In genomic region chr5:88586407-88587174, GRCm38 (mm10) we compare ENCODE assay signal across 7 mouse cellular contexts. TPM values are rescaled to one million over a fixed set of nuclear protein-coding genes. Genes with fewer than 3 reads are reported as not detected.
DNase-seq lines count a peak whose midpoint lies in the region; ATAC-seq and TF ChIP-seq lines count a peak whose summit lies in the region.

No protein-coding gene starts in this region.

- H3K27ac ChIP-seq in intestine, postnatal 0 days (ENCODE audit: low read depth, low read length) = peak overlapping the region; percentile 41; the same call in 1 of the 2 replicates
- H3K27ac ChIP-seq in midbrain, embryonic 13.5 days = peak overlapping the region; percentile 54

- no peaks in the 10 kb centered on the region; the same call in 1 of the 2 replicates for H3K36me3 ChIP-seq in intestine, postnatal 0 days (ENCODE audit: control insufficient read depth, insufficient read depth)
- H3K36me3 ChIP-seq in midbrain, embryonic 13.5 days = peaks cover 15% of the 10 kb centered on the region

- WGBS in intestine, postnatal 0 days = 71% methylated on average over 7 of the region's 7 CpGs
- 63% methylated on average over 7 of the region's 7 CpGs for WGBS in midbrain, embryonic 13.5 days

- H3K9ac ChIP-seq in intestine, postnatal 0 days (ENCODE audit: low read depth, low read length) = no peak overlapping the region
- peak overlapping the region; percentile 79 for H3K9ac ChIP-seq in midbrain, embryonic 13.5 days (replicated peaks)

- H3K27me3 ChIP-seq in intestine, postnatal 0 days (replicated peaks; ENCODE audit: control insufficient read depth, insufficient read depth, low read length) = no peaks in the 10 kb centered on the region
- no peaks in the 10 kb centered on the region for H3K27me3 ChIP-seq in midbrain, embryonic 13.5 days

- H3K4me3 ChIP-seq in intestine, postnatal 0 days (ENCODE audit: low read depth, low read length) = no peak overlapping the region
- peak overlapping the region; percentile 70 for H3K4me3 ChIP-seq in midbrain, embryonic 13.5 days (replicated peaks)

- peak; percentile 20 for DNase-seq in right cerebral cortex, adult 18-20 months
- DNase-seq in right cerebral cortex, adult 2 months (ENCODE audit: low spot score in 2 of 2) = no peak
- DNase-seq in gastrocnemius, adult 18-20 months (ENCODE audit: low spot score) = no peak

- H3K4me2 ChIP-seq in intestine, postnatal 0 days (replicated peaks; ENCODE audit: low read depth) = no peak overlapping the region
- H3K4me2 ChIP-seq in midbrain, embryonic 13.5 days (replicated peaks) = peak overlapping the region; percentile 75

- H3K4me1 ChIP-seq in intestine, postnatal 0 days (replicated peaks; ENCODE audit: control insufficient read depth, insufficient read depth, low read length) = 0 out of 2 replicates have a peak, but pooled peaks cover 7% of the 10 kb centered on the region
- peaks cover 56% of the 10 kb centered on the region for H3K4me1 ChIP-seq in midbrain, embryonic 13.5 days (replicated peaks)

- TF ChIP-seq CTCF in intestine, postnatal 0 days (IDR thresholded peaks at IDR 0.05; ENCODE audit: low read depth) = no peak

- peak; percentile 5; the same call in 1 of the 2 replicates for ATAC-seq in erythroid progenitor cell, adult 5-6 weeks (replicated peaks; ENCODE audit: low FRiP score, poor library complexity, severe bottlenecking)
- ATAC-seq in intestine, postnatal 0 days = no peak
- no peak for ATAC-seq in midbrain, embryonic 13.5 days
- ATAC-seq in erythroblast, adult 5-6 weeks (replicated peaks; ENCODE audit: low FRiP score, poor library complexity, severe bottlenecking) = no peak

- no peaks in the 10 kb centered on the region for H3K9me3 ChIP-seq in intestine, postnatal 0 days (ENCODE audit: control insufficient read depth)
- H3K9me3 ChIP-seq in midbrain, embryonic 13.5 days = no peaks in the 10 kb centered on the region

RNA-seq across cellular contexts. Expression of gene Rufy3, which starts 21.8 kb away (rescaled TPM):
- 0.36 and 0.42 TPM in 2 replicates for total RNA-seq in erythroid progenitor cell, adult 5-6 weeks (2015; ENCODE audit: low replicate concordance)
- 4.0 and 9.3 TPM in 2 replicates for total RNA-seq in erythroid progenitor cell, adult 5-6 weeks (2017; ENCODE audit: low replicate concordance)
- polyA plus RNA-seq in intestine, postnatal 0 days (2015; fragmentation: Nextera tagmentation; extraction: Ambion mirVana) = 10.8 and 12.4 TPM in 2 replicates
- 304 and 317 TPM in 2 replicates for polyA plus RNA-seq in midbrain, embryonic 13.5 days (2015; fragmentation: Nextera tagmentation; extraction: Ambion mirVana)
- 2.9 and 3.6 TPM in 2 replicates for total RNA-seq in erythroblast, adult 5-6 weeks (2015; ENCODE audit: low replicate concordance)
- 3.7 and 6.7 TPM in 2 replicates for total RNA-seq in erythroblast, adult 5-6 weeks (2017; ENCODE audit: low replicate concordance)
- total RNA-seq in gastrocnemius, adult 18-20 months (2021) = 1 to 10 TPM; 6.3 to 7.4 TPM

RNA-seq across cellular contexts. Expression of gene Utp3, which starts 32.3 kb away (rescaled TPM):
- total RNA-seq in erythroid progenitor cell, adult 5-6 weeks (2015; ENCODE audit: low replicate concordance) = 26.3 and 36.5 TPM in 2 replicates
- total RNA-seq in erythroid progenitor cell, adult 5-6 weeks (2017; ENCODE audit: low replicate concordance) = 27.2 and 28.7 TPM in 2 replicates
- polyA plus RNA-seq in intestine, postnatal 0 days (2015; fragmentation: Nextera tagmentation; extraction: Ambion mirVana) = 27.8 and 31.1 TPM in 2 replicates
- 56.0 and 59.3 TPM in 2 replicates for polyA plus RNA-seq in midbrain, embryonic 13.5 days (2015; fragmentation: Nextera tagmentation; extraction: Ambion mirVana)
- 10.6 and 20.5 TPM in 2 replicates for total RNA-seq in erythroblast, adult 5-6 weeks (2015; ENCODE audit: low replicate concordance)
- 10.9 and 11.8 TPM in 2 replicates for total RNA-seq in erythroblast, adult 5-6 weeks (2017; ENCODE audit: low replicate concordance)
- total RNA-seq in gastrocnemius, adult 18-20 months (2021) = 10 to 100 TPM; 25.5 to 26.2 TPM

RNA-seq across cellular contexts. Expression of gene Jchain, which starts 58.9 kb away (rescaled TPM):
- total RNA-seq in erythroid progenitor cell, adult 5-6 weeks (2015; ENCODE audit: low replicate concordance) = 33.2 and 58.7 TPM in 2 replicates
- 23.1 and 23.7 TPM in 2 replicates for total RNA-seq in erythroid progenitor cell, adult 5-6 weeks (2017; ENCODE audit: low replicate concordance)
- 0.10 TPM in 1 of 2 replicates, not detected in the other for polyA plus RNA-seq in intestine, postnatal 0 days (2015; fragmentation: Nextera tagmentation; extraction: Ambion mirVana)
- polyA plus RNA-seq in midbrain, embryonic 13.5 days (2015; fragmentation: Nextera tagmentation; extraction: Ambion mirVana) = 0.19 and 0.24 TPM in 2 replicates
- 73.6 and 78.4 TPM in 2 replicates for total RNA-seq in erythroblast, adult 5-6 weeks (2015; ENCODE audit: low replicate concordance)
- total RNA-seq in erythroblast, adult 5-6 weeks (2017; ENCODE audit: low replicate concordance) = 36.3 and 37.8 TPM in 2 replicates
- under 1 TPM; 0.59 to 0.64 TPM for total RNA-seq in gastrocnemius, adult 18-20 months (2021)

Comparison
In these comparisons a context has a peak if more than half of its experiments do, and no peak if none do; other contexts are left out.
1. RNA of gene Jchain, which starts 58.9 kb away (total RNA-seq): 36.3 to 78.4 TPM in erythroblast, adult 5-6 weeks and 23.1 to 58.7 TPM in erythroid progenitor cell, adult 5-6 weeks; 0.59 to 0.64 TPM in gastrocnemius, adult 18-20 months; every median in the first group is over 10 times any median in the second.